Mouse (Mus musculus) telencephalon, adult 2 months (tissue): Measurements from ENCODE around the gene Fkbpl.
A peak's percentile ranks its signal among the peaks of the same experiment; 100 is the strongest.

Experiments used
- DNase-seq: peaks from one replicate; pipeline ENCODE4 v3.0.0-alpha.2; 2011; ENCODE audit warnings: low read depth, low spot score

The Fkbpl gene

DNA sequence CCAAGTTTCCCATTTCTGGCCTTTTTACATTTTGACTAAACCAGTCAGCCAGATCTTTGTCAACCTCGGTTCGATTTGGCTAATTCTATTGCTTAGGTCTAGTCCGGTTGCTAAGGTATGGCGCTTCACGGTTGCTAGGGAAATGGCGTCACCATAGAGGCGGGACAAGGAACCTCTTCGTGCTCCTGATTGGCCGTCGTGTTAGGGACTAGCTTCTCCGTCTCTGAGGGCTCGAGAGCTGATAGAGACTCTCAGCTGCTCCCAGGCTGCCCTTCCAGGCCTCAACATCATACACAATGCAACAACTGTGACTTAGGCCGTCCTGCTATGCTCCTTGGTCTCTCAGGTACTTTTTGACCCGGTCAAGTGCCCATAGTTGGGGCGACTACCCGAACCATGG is at the start of gene Fkbpl:
TSS of gene Fkbpl (plus strand) at position 157 of the 400 bp plus-strand sequence.
- DNase-seq, result peak; percentile 97

DNA sequence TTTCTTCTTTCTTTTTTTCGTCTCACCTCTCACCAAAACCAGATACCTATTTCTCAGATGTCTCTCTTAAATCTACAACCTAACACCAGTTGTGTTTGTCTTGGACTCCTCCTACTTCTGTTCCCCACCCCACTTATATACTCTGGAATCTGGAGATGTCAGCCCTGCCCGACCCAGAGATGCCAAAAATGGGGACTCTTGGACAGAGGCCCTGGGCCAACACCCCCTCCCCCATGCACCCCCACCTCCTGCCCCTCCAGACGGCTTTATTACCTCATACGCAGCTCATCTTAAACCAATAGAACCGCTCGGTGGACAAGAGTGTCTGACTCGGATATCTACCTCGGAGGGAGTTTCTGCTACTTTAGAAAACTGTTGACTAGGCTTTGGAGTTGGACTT is 48.5 kb upstream of the Fkbpl start:
- no peak for DNase-seq

DNA sequence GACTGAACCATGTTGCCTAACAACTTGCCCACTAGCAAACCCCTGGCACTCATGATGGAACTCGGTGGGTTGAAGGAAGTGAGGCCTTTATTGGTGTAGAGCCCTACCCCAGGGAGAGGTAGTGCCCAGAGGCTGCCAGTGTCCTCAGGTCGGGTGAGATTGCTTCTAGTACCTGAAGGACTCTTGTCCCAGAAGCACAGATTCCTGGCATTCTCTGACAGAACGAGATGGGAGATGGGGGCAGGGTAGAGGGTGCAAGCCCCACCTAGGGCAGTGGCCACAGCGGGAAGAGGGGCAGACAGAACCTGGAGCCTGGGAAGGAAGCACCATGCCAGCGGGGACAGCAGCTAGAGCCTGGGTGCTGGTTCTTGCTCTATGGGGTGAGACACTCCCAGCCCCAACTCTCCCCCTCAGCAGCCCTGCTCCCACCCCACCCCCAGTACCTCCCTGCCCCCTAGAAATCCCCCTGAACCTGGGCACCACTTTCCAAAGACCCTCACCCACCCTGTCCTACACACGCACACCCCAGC is 46.9 kb upstream of the Fkbpl start, which contains the start of gene Ager:
TSS of gene Ager (plus strand) at position 297 of the 530 bp plus-strand sequence.
- DNase-seq, result no peak

DNA sequence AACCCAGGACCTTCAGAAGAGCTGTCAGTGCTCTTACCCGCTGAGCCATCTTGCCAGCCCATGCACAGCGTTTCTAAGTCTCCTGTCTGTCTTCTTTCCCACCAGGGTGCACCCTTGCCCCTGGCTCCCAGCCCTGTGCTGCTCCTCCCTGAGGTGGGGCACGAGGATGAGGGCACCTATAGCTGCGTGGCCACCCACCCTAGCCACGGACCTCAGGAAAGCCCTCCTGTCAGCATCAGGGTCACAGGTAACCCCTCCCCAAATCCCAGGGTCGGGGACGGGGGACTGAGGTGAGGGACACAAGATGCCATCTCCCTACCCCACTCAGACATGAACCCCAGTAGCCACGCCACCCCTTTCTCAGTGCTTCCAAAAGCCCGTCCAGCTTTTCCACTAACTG is 44.7 kb upstream of the Fkbpl start:
- no peak for DNase-seq

DNA sequence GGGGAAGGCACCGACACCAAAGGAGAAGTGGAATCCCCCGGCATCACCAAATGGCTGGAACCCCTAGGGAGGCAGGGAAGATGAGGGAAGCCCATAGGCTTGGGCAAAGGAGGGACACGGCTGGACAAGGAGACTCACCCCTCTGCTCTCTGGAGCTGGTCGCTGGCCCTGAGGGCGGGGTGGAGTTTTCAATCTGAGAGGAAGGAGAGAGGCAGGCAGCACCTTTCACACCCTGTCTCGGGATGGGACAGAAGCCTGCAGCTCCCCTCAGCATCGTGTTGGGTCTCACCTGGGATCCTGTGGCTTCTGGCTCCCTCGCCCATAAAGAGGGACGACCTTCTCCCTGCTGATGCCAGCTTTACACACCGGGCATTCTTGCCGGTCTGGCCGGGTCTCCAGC is 42.8 kb upstream of the Fkbpl start:
- no peak for DNase-seq

DNA sequence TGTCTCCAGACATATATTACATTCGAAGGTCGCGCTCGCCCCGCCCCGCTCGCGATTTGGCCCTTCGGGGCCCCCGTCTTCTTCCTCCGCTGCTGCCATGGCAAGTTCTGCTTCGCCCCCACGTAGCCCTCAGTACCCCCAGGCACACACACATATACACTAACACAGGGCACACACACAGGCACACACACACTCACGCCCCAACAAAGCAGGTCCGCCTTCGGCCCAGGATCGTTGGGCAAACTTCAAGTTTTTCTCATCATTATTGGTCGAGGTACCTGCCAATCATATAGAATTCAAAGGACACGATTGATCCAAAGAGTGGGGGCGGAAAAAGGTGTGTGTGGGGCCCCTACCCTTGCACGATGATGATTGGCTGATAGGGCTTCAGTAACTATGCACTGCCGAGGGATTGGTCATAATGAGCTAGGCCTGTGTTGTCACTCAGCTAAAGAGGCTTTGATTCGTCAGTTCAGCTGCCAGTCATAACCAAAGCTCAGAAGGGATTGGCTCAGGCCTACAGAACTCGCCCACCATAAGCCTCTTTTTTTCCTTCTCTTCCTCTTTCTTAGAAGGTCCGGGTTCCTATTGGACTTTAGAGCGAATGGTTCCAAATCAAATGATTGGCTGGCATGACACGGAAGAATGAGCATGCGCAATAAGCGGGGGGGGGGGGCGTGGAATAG is 41.0 kb upstream of the Fkbpl start, which contains the start of gene Rnf5:
TSS of gene Rnf5 (minus strand) at position 316 of the 686 bp plus-strand sequence.
- peak; percentile 100 for DNase-seq

DNA sequence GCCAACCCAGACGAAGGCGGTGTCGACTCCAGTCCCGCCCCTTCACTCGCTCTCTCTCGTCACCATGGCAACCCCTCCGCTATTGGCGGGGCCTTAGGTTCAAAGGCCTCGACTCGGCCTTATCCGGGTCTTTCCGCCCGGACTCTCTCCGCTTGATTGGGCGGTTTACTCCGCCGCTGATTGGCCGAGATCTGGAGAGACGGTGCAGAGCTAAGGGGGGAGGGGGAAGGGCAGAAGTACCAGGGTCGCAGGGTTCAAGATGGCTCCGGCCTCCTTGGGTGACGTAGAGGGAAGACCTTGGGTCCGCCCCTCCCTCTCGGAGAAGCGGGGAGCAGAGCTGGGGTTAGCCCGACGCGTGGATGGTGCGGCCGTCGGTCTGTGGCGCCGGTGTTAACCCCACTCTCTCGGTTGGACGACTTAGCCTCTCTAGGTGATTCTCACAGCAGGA is 40.5 kb upstream of the Fkbpl start, which contains the start of gene Agpat1:
TSS of gene Agpat1 (plus strand) at position 202 of the 448 bp plus-strand sequence.
- DNase-seq, result no peak

DNA sequence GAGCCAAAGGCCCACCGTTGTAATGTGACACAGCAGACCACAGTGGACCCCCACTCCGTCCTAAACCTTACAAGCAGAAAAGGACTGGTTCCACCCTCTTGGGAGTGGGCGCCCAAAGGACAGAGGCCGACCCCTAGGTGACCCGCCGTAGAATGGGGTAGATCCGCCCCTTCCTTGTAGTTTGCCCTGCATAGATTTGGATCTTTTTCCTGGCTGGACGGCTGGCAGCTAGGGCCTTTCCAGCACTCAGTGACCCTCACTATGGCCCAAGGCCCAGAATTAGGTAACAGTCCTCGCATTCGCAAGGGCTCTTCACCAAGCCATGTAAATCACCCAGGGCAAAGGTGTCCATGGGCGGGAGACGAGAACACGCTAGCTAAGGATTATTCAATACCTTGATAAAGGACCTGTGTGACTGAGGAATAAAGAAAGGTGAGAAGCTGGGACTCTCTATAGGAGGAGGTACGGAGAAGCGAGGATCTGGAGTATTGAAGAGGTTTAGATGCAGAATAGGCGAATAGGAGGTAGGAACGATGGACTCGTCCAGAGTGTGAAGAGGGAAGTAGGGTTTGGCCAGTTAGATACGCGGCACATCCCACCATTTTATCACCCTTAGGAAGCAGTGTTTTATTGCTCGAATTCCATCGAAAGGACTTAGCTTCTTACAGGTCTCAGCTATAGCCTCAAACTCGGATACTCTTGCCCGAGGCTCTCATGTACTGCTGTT is 39.9 kb upstream of the Fkbpl start:
- DNase-seq, result no peak

DNA sequence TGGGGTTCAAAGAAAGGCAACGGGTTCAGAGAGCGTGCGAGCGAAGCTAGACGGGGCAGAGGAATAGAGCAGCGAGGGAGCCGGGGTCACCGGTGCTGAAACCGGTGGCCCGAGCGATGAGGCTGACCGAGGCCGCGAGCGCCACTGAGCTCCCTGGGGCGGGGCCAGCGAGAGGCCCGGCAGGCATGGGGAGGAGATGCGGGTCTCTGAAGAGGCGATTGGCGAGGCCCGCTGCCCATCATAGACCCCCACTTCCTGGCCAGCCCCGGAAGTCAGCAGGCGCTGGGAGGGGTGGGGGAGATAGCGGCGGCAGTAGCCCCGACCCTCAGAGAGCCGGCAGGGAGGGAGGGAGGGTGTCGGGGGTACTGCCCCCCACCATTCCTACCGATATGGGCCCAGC is 39.0 kb upstream of the Fkbpl start:
- peak; percentile 93 for DNase-seq

DNA sequence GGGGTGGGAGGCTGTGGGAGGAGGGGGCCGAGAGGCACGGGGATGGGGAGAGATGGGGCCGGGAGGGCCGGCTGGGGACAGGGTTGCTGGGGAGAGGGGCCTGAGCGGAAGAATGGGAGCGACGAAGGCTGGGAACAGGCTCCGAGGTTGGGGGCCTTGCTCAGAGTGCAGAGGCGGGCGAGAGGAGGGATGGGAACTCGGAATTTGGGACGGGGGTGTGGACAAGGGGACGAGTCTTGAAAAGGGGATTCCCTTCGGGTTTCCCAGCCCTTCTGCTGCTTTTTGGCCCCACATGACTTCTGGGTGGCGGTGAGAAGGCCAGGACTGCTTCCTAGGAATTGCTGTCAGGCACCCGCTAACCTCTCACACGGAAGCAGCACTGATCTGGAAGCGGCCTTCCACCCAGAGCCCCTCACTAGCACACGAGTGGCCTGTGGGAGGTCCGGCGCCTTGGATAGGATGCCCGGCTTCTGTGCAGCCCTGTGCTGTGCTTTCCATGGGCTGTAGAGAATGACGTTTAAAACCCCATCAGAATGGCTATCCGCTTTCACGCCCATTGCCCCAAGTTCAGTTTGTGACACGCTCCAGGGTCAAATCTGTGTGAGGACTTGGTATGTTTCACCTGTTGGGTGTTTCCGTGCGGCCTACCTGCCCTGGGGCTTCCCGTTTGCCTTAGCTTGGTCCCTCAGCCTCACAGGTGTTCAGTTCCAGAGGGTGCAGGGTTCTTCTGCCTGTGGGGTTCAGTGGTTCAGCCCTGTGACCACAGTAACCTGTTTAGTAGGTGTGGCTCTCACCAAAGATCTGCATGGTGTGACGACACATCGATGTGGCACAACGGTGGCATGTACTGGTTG is 38.2 kb upstream of the Fkbpl start:
- DNase-seq, result no peak

DNA sequence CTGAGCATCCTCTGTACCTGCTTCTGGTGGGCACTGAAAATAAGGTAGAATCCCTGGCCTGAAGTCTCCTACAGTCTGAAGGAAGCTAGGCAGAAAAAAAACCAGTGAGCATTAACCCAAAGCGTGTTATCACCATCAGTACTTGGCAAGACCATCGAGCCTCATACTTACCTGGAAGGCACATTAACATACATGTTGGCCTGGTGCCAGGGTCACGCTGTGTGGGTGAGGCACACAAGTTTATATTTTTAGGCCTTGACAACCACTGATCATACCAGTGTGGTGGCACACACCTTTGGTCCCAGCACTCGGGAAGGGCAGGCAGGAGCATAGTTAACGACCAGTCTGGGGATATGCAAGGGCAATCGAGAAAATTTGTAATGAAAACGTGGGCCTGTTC is 36.6 kb upstream of the Fkbpl start:
- DNase-seq, result no peak

DNA sequence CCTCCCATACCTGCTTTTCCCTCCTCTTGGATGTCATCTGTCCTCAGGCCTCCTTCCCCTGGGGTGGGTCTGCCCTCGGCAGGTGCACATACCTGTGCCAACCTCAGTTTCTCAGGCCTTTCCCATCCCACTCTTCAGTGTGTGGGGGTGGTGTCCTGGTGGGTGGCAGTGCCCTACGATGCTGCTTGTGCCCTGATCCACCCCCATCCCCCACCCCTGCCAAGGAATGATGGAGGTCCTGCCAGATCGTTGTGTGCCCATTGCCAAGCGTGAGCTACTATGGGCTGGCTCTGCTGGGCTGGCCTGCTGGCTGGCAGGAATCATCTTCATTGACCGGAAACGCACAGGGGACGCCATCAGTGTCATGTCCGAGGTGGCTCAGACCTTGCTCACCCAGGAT is 33.5 kb upstream of the Fkbpl start:
- DNase-seq, result no peak

DNA sequence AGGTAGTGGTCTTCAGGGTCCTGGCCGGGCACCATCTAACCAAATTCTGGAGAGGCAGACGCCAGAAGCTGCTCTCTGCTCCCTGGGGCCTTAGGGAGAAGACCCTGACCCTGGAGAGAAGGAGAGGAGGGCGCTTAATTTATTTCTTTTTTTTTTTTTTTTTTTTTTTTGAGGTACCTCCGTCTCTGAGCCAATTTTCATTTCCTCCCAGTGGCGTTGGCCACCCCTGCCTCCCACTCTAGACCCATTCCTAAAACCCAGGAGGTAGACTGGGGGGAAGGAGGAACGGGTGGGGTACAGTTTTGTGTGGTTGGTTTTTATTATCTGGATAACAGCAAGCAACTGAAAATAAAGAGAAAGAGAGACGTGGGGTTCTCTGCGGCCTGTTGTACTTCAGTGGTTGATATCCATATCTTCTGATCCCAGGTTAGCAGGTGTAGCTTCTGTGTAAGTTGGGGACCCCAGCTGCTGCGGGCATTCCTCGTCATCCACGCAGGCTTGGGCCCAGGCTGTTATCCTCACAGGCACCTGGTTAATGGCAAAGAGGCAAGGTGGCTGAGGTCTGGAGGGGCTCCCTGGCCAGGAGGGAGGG is 31.4 kb upstream of the Fkbpl start:
- DNase-seq, result no peak

DNA sequence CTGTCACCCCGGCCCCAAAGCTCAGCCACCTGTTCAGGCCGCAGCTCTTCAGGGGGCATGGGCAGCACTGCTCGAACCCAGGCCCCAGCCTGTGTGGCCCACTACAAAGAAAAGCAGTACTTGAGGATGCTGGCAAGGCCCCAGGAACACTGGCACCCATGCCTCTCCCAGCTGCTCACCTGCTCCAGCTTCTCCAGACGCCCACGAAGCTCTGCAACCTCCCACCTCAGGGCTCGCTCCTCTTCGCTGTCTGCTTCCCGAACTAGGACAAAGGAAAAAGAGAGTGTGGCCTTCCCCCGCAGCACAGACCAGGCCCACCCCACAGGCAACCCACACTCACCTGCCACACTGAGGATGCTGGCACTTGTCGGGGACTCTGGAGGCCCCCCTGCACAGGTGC is 30.7 kb upstream of the Fkbpl start:
- DNase-seq, result no peak

DNA sequence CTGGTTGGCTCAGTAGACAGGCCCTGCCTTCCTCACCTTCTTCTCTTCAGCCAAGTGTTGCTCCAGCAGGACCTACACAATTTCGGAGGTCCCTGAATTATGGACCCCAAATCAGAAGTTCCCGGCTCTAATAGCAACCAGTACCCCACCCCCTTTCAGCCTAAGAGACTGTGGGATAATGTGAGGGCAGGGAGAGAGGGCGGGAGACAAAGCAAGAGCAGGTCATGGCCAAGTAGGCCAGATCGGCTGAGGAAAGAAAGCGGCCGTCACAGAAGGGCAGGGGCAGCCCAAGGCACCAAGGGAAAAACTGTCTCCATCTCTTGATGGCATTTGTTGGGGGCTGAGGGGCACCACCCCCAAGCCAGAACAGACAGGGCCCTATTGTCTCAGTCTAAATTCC is 28.7 kb upstream of the Fkbpl start, which contains the start of gene Egfl8:
TSS of gene Egfl8 (minus strand) at position 101 of the 400 bp plus-strand sequence.
- DNase-seq, result no peak

DNA sequence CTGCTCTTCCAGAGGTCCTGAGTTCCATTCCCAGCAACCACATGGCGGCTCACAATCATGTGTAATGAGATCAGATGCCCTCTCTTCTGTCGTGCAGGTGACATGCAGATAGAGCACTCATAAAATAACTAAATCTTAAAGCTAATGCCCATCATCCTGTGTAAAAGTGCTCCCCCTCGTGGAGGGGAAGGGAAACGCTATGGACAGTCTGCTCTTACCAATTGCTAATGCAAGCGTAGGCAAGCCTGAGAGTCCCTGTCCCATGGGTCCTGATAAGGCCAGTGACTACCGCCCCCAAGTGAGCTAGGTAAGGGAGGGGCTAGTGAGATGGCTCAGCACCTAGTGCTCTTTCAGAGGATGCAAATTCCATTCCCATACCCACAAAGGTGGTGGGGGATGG is 25.6 kb upstream of the Fkbpl start:
- no peak for DNase-seq

DNA sequence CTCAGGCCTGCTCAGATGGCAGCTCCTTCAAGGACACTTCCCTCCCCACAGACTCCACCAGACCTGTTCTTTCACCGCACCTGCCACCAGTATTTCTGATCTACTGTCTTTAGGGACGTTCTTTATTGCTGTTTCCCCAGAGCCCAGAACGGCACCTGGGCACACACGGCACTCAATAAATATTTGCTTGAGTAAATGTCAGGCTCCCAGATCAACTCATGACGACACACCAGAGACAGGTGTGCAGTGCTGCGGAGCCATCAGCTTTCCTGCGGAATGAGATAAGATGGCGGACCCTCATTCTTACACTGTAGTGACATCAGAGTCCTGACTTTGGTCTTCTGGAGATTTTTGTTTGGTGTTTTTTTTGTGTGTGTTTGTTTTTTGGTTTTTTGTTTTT is 23.6 kb upstream of the Fkbpl start:
- no peak for DNase-seq

DNA sequence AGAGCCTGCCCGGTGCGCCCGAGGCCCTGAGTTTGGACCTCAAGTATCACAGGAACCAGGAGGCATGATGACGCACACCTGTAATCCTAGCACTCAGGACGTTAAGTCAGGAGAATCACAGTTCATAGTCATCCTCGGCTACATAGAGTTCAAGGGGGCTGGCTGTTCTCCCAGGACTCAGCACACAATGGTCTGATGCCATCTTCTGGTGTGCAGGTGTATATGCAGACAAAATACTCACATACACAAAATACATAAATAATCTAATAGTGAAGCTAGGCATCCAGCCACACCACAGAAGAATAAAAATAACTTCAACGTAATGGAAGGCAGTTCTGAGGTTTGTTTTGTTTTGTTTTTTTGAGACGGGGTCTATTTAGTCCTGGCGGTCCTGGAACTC is 21.4 kb upstream of the Fkbpl start:
- DNase-seq, result no peak

DNA sequence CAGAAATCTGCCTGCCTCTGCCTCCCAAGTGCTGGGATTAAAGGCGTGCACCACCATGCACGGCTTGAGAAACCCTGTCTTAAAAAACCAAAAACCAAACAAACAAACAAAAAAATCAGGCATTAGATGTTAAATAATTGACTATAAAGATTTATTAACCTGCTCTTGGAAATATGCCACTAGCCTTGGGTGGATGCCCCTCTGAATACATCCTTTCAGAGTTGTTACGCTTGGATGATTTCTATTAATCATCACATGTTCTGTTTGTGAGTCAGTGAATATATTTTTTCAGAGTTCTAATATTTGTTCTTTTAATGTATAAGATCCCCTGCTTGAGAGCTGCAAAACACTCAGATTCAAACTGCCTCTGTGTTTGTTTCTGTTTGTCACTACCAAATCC is 19.6 kb upstream of the Fkbpl start:
- no peak for DNase-seq

DNA sequence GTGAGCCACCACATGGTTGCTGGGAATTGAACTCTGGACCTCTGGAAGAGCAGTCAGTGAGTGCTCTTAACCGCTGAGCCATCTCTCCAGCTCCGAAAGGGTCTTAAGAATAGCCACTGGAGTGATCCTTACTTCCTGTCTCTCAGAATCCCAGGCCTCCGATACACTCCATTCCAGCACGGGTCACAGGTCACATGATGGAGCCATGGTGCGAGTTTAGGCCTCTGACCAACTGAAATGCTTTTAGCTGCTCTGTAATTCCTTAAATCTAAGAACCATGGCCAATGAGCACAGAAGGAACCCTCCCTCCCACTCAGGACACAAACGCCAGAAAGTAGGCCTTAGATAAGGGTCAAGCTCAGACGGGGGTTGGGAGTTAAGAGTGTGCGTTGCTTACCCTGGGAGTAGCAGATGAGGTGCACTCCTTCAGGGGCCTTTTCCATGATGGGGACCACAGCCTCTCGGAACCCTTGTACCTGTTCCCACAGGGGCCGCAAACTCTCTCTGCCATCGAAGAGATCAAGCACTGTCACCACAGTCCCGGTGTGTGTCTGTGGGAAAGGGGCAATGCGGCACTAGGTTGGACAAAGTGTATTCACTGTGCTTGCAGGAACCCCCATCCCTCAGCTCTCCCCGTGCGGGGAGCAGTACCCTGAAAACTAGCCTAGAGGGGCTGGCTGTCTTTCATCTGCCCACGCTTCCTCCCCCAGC is 18.3 kb upstream of the Fkbpl start:
- no peak for DNase-seq

DNA sequence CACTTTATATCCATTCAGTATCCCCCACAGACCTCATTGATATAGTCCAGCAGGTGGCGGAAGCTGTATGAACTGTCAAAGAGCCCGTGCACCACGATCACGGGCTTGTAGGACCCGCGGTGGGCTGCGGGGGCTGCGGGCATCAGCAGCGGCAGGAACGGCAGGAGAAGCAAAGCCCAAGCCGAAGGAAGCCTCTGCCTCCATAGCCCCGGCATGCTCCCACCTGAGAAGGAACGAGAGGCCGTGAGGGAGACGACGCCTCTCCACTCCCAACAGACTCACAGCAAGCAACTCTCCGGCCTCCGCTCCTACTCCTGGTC is 17.8 kb upstream of the Fkbpl start:
- no peak for DNase-seq
